Comparison of ENCODE assay signal across 13 mouse cellular contexts in the genomic region with DNA sequence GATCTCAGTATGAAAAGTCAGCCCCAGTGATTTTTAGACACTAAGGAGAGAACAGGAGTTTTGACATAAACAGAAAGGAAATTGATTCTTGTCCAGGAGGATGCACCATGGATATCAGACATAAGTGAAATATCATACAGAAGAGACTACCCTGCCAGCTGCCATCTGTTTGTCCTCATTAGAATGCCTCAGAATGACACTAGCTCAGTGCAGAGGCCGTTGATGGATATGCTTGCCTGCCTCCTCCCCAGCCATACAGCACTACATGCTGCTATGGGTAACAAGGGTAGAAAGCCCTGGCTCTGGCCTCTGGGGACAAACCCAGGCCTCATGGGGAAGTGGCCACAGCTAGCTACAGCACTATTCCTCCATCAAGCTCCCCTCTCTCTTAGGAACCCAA.
DNase-seq lines count a peak whose midpoint lies in the region; ATAC-seq lines count a peak whose summit lies in the region.
"Had no signal": no experiment of that assay in that cellular context is flagged by ENCODE, and none has a peak within 500 bp of the region (broad histone marks: within the 10 kb centered on the region; RNA-seq: fewer than 3 reads in every experiment).

No protein-coding gene starts in this region.

- ATAC-seq in forebrain, embryonic 14.5 days, result no peak
- no peak for ATAC-seq in forebrain, embryonic 16.5 days
- ATAC-seq in neural tube, embryonic 11.5 days (ENCODE audit: insufficient read depth, low FRiP score, low TSS enrichment), result no peak
- no peak for ATAC-seq in neural tube, embryonic 15.5 days (ENCODE audit: low FRiP score)

- H3K4me2 ChIP-seq in forebrain, embryonic 14.5 days (ENCODE audit: low read length), result no peak overlapping the region
- no peak overlapping the region for H3K4me2 ChIP-seq in forebrain, embryonic 16.5 days (ENCODE audit: low read length)
- H3K4me2 ChIP-seq in neural tube, embryonic 11.5 days (ENCODE audit: low read depth), result no peak overlapping the region
- no peak overlapping the region for H3K4me2 ChIP-seq in neural tube, embryonic 15.5 days

- H3K9ac ChIP-seq in forebrain, embryonic 14.5 days (ENCODE audit: low read length), result no peak overlapping the region
- no peak overlapping the region for H3K9ac ChIP-seq in forebrain, embryonic 16.5 days (replicated peaks; ENCODE audit: low read depth, low read length)
- no peak overlapping the region for H3K9ac ChIP-seq in neural tube, embryonic 11.5 days (ENCODE audit: low read length)
- H3K9ac ChIP-seq in neural tube, embryonic 15.5 days (replicated peaks), result no peak overlapping the region

- H3K9me3 ChIP-seq in forebrain, embryonic 14.5 days (replicated peaks; ENCODE audit: control insufficient read depth, low read length), result no peaks in the 10 kb centered on the region
- H3K9me3 ChIP-seq in forebrain, embryonic 16.5 days (ENCODE audit: control insufficient read depth, low read length), result no peaks in the 10 kb centered on the region
- no peaks in the 10 kb centered on the region for H3K9me3 ChIP-seq in neural tube, embryonic 11.5 days (ENCODE audit: control insufficient read depth, low read length)
- no peaks in the 10 kb centered on the region for H3K9me3 ChIP-seq in neural tube, embryonic 15.5 days (replicated peaks)

- H3K4me3 ChIP-seq in forebrain, embryonic 14.5 days (ENCODE audit: low read depth, low read length), result no peak overlapping the region
- no peak overlapping the region for H3K4me3 ChIP-seq in forebrain, embryonic 16.5 days (replicated peaks; ENCODE audit: low read length)
- H3K4me3 ChIP-seq in neural tube, embryonic 11.5 days (ENCODE audit: low read depth, low read length), result no peak overlapping the region
- no peak overlapping the region for H3K4me3 ChIP-seq in neural tube, embryonic 15.5 days (replicated peaks)
- H3K4me3 ChIP-seq: heart, adult 2 months; myocyte had no signal

- no peak overlapping the region for H3K27ac ChIP-seq in forebrain, embryonic 14.5 days (ENCODE audit: low read depth, low read length)
- H3K27ac ChIP-seq in forebrain, embryonic 16.5 days (ENCODE audit: low read length), result no peak overlapping the region
- no peak overlapping the region for H3K27ac ChIP-seq in neural tube, embryonic 11.5 days (ENCODE audit: low read depth, low read length)
- no peak overlapping the region for H3K27ac ChIP-seq in neural tube, embryonic 15.5 days (replicated peaks)
- H3K27ac ChIP-seq: heart, adult 2 months; kidney, postnatal 0 days had no signal

- WGBS in forebrain, embryonic 14.5 days, result 70% methylated on average over 1 of the region's 1 CpGs
- 45% methylated on average over 1 of the region's 1 CpGs for WGBS in forebrain, embryonic 16.5 days
- 46% methylated on average over 1 of the region's 1 CpGs for WGBS in neural tube, embryonic 11.5 days
- 48% methylated on average over 1 of the region's 1 CpGs for WGBS in neural tube, embryonic 15.5 days

- no peaks in the 10 kb centered on the region for H3K36me3 ChIP-seq in forebrain, embryonic 14.5 days (ENCODE audit: control insufficient read depth, insufficient read depth, low read length)
- no peaks in the 10 kb centered on the region for H3K36me3 ChIP-seq in forebrain, embryonic 16.5 days (ENCODE audit: control insufficient read depth, insufficient read depth)
- no peaks in the 10 kb centered on the region for H3K36me3 ChIP-seq in neural tube, embryonic 11.5 days (ENCODE audit: control insufficient read depth, insufficient read depth, low read length)
- no peaks in the 10 kb centered on the region for H3K36me3 ChIP-seq in neural tube, embryonic 15.5 days

- H3K4me1 ChIP-seq in forebrain, embryonic 14.5 days (ENCODE audit: control insufficient read depth, insufficient read depth, low read length), result no peaks in the 10 kb centered on the region
- no peaks in the 10 kb centered on the region for H3K4me1 ChIP-seq in forebrain, embryonic 16.5 days (replicated peaks; ENCODE audit: control insufficient read depth, insufficient read depth, low read length)
- no peaks in the 10 kb centered on the region for H3K4me1 ChIP-seq in neural tube, embryonic 11.5 days (ENCODE audit: control insufficient read depth, insufficient read depth, low read length)
- peaks cover 2% of the 10 kb centered on the region; the same call in 1 of the 2 replicates for H3K4me1 ChIP-seq in neural tube, embryonic 15.5 days

- peak; percentile 4 for DNase-seq in forebrain, embryonic 14.5 days (ENCODE audit: low spot score)
- peak; percentile 11 for DNase-seq in neural tube, embryonic 11.5 days (ENCODE audit: low spot score)
- DNase-seq in left cerebral cortex, adult 9 months (ENCODE audit: low spot score in 2 of 2), result peak; percentile 0 to 20
- peak; percentile 12 for DNase-seq in right cerebral cortex, postnatal 25 days
- DNase-seq in lung, postnatal 36 days, result no peak
- no peak for DNase-seq in gastrocnemius, postnatal 25 days
- DNase-seq: heart, adult 2 months; liver; lung, postnatal 10 days had no signal

- H3K27me3 ChIP-seq in forebrain, embryonic 14.5 days (replicated peaks; ENCODE audit: control insufficient read depth, insufficient read depth, low read length), result no peaks in the 10 kb centered on the region
- H3K27me3 ChIP-seq in forebrain, embryonic 16.5 days (replicated peaks; ENCODE audit: control insufficient read depth, insufficient read depth, low read length), result no peaks in the 10 kb centered on the region
- no peaks in the 10 kb centered on the region for H3K27me3 ChIP-seq in neural tube, embryonic 11.5 days (ENCODE audit: control insufficient read depth, insufficient read depth, low read length)
- H3K27me3 ChIP-seq in neural tube, embryonic 15.5 days (replicated peaks), result no peaks in the 10 kb centered on the region

Comparison
In these comparisons a context has a peak if more than half of its experiments do, and no peak if none do; other contexts are left out.
1. DNase-seq: peak in forebrain, embryonic 14.5 days (single experiment), neural tube, embryonic 11.5 days (single experiment), left cerebral cortex, adult 9 months (2 of 2) and right cerebral cortex, postnatal 25 days (single experiment); none in lung, postnatal 36 days (single experiment) and gastrocnemius, postnatal 25 days (single experiment).